Mouse (Mus musculus): ENCODE results near the gene Akt1s1. TPM values are rescaled to one million over a fixed set of nuclear protein-coding genes. Genes with fewer than 3 reads are reported as not detected.
A peak's percentile ranks its signal among the peaks of the same experiment; 100 is the strongest.

Gene Akt1s1
- polyA plus RNA-seq, 1 experiment = 283 TPM

GRCm38 (mm10) chr7:44849416-44850111, 773 bp downstream of the Akt1s1 start:
- under 1% methylated on average over 41 of the region's 41 CpGs for WGBS
- peaks cover 21% of the 10 kb centered on the region for H3K36me3 ChIP-seq (ENCODE audit: control insufficient read depth, insufficient read depth, low read length)
- peak overlapping the region; percentile 80 for H3K4me3 ChIP-seq (ENCODE audit: low read depth, low read length)
- peaks cover 13% of the 10 kb centered on the region for H3K4me1 ChIP-seq (ENCODE audit: control insufficient read depth, insufficient read depth, insufficient read length, low read length)
- H3K27ac ChIP-seq (ENCODE audit: insufficient read depth, low read depth, low read length) = peak overlapping the region; percentile 91
- TF ChIP-seq CTCF (IDR thresholded peaks at IDR 0.05; ENCODE audit: extremely low read depth, insufficient read length, insufficient replicate concordance, low read depth, low read length) = no peak
- no peak; the same call in none of the 2 replicates for TF ChIP-seq POLR2A (IDR thresholded peaks at IDR 0.05; ENCODE audit: low read depth, low read length)
- H3K27me3 ChIP-seq (ENCODE audit: control insufficient read depth, insufficient read depth, low read length) = no peaks in the 10 kb centered on the region

DNA sequence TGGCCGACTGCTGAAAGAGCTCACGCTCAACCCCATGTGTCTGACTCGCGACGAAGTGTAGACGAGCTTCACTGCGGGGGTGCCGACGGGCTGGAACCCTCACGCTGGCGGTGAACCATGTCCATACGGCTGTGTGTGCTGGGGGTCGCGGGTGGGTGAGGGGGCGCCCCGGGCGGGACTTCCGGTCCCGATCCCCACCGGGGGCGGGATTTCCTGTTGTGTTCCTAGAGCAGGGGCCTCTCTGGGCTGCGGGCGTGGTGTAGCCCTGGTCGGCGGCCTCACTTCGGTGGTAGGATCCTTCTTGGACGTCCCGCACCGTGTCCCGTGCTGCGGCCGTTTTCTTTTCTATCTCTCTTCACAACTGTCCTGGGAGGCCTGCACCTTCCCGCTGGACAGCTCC, 1.4 kb downstream of the Akt1s1 start:
- H3K36me3 ChIP-seq (ENCODE audit: control insufficient read depth, insufficient read depth, low read length) = peaks cover 16% of the 10 kb centered on the region
- TF ChIP-seq CTCF (IDR thresholded peaks at IDR 0.05; ENCODE audit: extremely low read depth, insufficient read length, insufficient replicate concordance, low read depth, low read length) (no peak), POLR2A (IDR thresholded peaks at IDR 0.05; ENCODE audit: low read depth, low read length) (no peak; the same call in 1 of the 2 replicates)
- peak overlapping the region; percentile 91 for H3K27ac ChIP-seq (ENCODE audit: insufficient read depth, low read depth, low read length)
- peak overlapping the region; percentile 80 for H3K4me3 ChIP-seq (ENCODE audit: low read depth, low read length)
- H3K27me3 ChIP-seq (ENCODE audit: control insufficient read depth, insufficient read depth, low read length) = no peaks in the 10 kb centered on the region
- H3K4me1 ChIP-seq (ENCODE audit: control insufficient read depth, insufficient read depth, insufficient read length, low read length) = peaks cover 14% of the 10 kb centered on the region
- under 1% methylated on average over 33 of the region's 33 CpGs for WGBS

DNA sequence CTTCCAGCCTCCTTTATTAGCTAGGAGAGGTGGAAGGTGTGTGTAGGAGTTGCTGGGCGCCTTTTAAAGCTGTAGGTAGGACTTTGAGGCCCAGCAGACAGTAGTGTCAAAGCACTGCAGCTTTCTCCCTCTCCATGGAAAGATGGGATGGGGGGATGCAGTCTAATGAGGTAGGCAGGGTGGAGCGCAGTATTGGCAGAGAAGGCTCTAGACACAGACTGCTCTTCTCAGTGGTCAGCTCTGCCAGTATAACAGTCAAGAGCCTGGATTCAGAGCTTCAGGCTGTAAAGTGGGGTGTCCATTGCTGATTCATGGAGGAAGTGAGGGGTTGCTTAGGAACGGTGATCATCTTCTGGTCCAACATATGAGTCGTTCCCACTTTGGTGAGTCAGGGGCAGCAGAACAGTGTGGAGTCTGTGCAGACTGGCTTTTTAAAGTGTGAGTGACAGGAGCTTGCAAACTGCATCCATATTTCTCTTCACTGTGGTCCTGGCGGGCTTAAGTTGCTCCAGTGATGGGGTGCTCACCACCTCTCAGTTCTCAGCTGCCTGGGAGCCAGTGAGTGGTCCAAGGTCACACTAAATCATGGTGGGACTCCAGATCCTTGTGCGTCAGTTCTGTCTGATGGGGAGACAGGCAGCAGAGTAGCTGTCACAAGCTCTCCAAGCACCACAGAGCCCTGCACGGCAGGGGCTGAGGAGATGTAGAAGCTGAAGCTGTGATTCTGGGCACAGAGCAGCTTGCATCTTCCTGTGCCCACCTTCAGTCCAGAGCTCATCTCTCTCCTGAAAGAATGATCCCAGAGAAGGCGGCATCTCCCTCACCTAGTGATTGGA, 2.2 kb downstream of the Akt1s1 start:
- peaks cover 16% of the 10 kb centered on the region for H3K4me1 ChIP-seq (ENCODE audit: control insufficient read depth, insufficient read depth, insufficient read length, low read length)
- H3K4me3 ChIP-seq (ENCODE audit: low read depth, low read length) = peak overlapping the region; percentile 80
- WGBS = 64% methylated on average over 8 of the region's 8 CpGs
- no peaks in the 10 kb centered on the region for H3K27me3 ChIP-seq (ENCODE audit: control insufficient read depth, insufficient read depth, low read length)
- peaks cover 7% of the 10 kb centered on the region for H3K36me3 ChIP-seq (ENCODE audit: control insufficient read depth, insufficient read depth, low read length)
- peak overlapping the region; percentile 67; the same call in 1 of the 2 replicates for H3K27ac ChIP-seq (ENCODE audit: insufficient read depth, low read depth, low read length)
- no peak for TF ChIP-seq CTCF (IDR thresholded peaks at IDR 0.05; ENCODE audit: extremely low read depth, insufficient read length, insufficient replicate concordance, low read depth, low read length)
- no peak for TF ChIP-seq POLR2A (IDR thresholded peaks at IDR 0.05; ENCODE audit: low read depth, low read length)

DNA sequence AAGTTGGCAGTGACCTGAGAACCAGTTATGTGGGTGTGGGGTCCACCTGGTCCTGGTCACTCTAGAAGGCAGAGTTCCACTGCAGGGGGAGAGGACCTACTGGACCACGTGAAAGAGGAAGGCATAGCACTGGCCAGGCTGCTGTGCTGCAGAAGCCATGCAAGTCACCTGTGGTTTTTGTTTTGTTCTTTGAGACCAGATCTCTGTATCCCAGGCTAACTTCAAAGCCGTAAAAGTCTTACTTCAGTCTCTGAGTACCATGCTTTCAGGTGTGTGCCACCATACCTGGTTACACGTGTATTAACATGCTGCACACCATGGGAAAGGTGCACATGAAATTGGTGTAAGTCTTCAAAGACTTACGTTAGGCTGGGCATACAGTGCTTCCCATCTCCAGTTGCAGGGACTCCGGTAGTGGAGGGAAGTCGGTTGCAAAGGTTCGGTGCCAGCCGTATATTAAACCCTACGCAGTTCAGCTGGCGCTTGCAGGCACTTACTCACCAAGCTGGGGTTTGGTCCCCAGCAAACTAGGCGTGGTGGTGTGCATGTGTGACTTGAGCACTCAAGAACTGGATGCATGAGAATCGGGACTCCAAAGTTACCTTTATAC, 2.9 kb downstream of the Akt1s1 start:
- no peak overlapping the region for H3K4me3 ChIP-seq (ENCODE audit: low read depth, low read length)
- H3K27ac ChIP-seq (ENCODE audit: insufficient read depth, low read depth, low read length) = no peak overlapping the region
- peaks cover 19% of the 10 kb centered on the region for H3K4me1 ChIP-seq (ENCODE audit: control insufficient read depth, insufficient read depth, insufficient read length, low read length)
- no peak for TF ChIP-seq POLR2A (IDR thresholded peaks at IDR 0.05; ENCODE audit: low read depth, low read length)
- TF ChIP-seq CTCF (IDR thresholded peaks at IDR 0.05; ENCODE audit: extremely low read depth, insufficient read length, insufficient replicate concordance, low read depth, low read length) = no peak
- WGBS = 86% methylated on average over 12 of the region's 12 CpGs
- no peaks in the 10 kb centered on the region for H3K27me3 ChIP-seq (ENCODE audit: control insufficient read depth, insufficient read depth, low read length)
- H3K36me3 ChIP-seq (ENCODE audit: control insufficient read depth, insufficient read depth, low read length) = peaks cover under 1% of the 10 kb centered on the region; the same call in 1 of the 2 replicates

- Histone ChIP-seq H3K27me3 (ENCODE audit: control insufficient read depth, insufficient read depth, low read length) (no peaks in the 10 kb centered on the region), H3K4me3 (ENCODE audit: low read depth, low read length) (no peak overlapping the region), H3K27ac (ENCODE audit: insufficient read depth, low read depth, low read length) (no peak overlapping the region), H3K36me3 (ENCODE audit: control insufficient read depth, insufficient read depth, low read length) (no peaks in the 10 kb centered on the region), H3K4me1 (ENCODE audit: control insufficient read depth, insufficient read depth, insufficient read length, low read length) (peaks cover 19% of the 10 kb centered on the region)
- TF ChIP-seq POLR2A (IDR thresholded peaks at IDR 0.05; ENCODE audit: low read depth, low read length) = no peak
- WGBS = 90% methylated on average over 36 of the region's 36 CpGs
Observed at GRCm38 (mm10) chr7:44852259-44853027, 3.7 kb downstream of the Akt1s1 start.

- Histone ChIP-seq H3K27me3 (ENCODE audit: control insufficient read depth, insufficient read depth, low read length) (no peaks in the 10 kb centered on the region), H3K27ac (ENCODE audit: insufficient read depth, low read depth, low read length) (no peak overlapping the region), H3K36me3 (ENCODE audit: control insufficient read depth, insufficient read depth, low read length) (no peaks in the 10 kb centered on the region), H3K4me1 (ENCODE audit: control insufficient read depth, insufficient read depth, insufficient read length, low read length) (peaks cover 16% of the 10 kb centered on the region), H3K4me3 (ENCODE audit: low read depth, low read length) (no peak overlapping the region)
- 91% methylated on average over 2 of the region's 2 CpGs for WGBS
- TF ChIP-seq POLR2A (IDR thresholded peaks at IDR 0.05; ENCODE audit: low read depth, low read length) = no peak
- no peak for TF ChIP-seq CTCF (IDR thresholded peaks at IDR 0.05; ENCODE audit: extremely low read depth, insufficient read length, insufficient replicate concordance, low read depth, low read length)
Observed at GRCm38 (mm10) chr7:44853065-44853464, 4.3 kb downstream of the Akt1s1 start.
